Mouse (Mus musculus) kidney, postnatal 0 days (tissue): ENCODE measurements around the gene Myl6b. TPM values are rescaled to one million over a fixed set of nuclear protein-coding genes. Genes with fewer than 3 reads are reported as not detected.

Experiments used
- ATAC-seq: fragments of 200-750 bp; cut with Nextera tagmentation; replicated peaks from 2 replicates; pipeline ENCODE4 v1.8.0; 2017; ENCODE audit warnings: low read depth, moderate number of reproducible peaks, moderate TSS enrichment, moderate library complexity; ENCODE audit not compliant: low FRiP score
- DNase-seq: peaks from one replicate; pipeline ENCODE4 v3.0.0-alpha.2; 2016; ENCODE audit warnings: low spot score
- H3K27ac ChIP-seq: fragments of 300-500 bp; sonication (generic); 2 replicates; pipeline ENCODE4 v1.5.1; 2014; ENCODE audit warnings: mild to moderate bottlenecking
- H3K27me3 ChIP-seq: fragments of 300-500 bp; sonication (generic); 2 replicates; pipeline ENCODE4 v1.6.1; 2014; ENCODE audit warnings: low read length, mixed read lengths; ENCODE audit not compliant: insufficient read depth
- H3K36me3 ChIP-seq: fragments of 300-500 bp; sonication (generic); 2 replicates; pipeline ENCODE4 v1.6.1; 2014; ENCODE audit warnings: low read length, mixed read lengths; ENCODE audit not compliant: insufficient read depth
- H3K4me1 ChIP-seq: fragments of 300-500 bp; sonication (generic); replicated peaks from 2 replicates; pipeline ENCODE4 v1.6.1; 2014; ENCODE audit warnings: antibody characterized with exemption, low read length, mixed read lengths; ENCODE audit not compliant: insufficient read depth
- H3K4me2 ChIP-seq: fragments of 300-500 bp; sonication (generic); 2 replicates; pipeline ENCODE4 v1.6.1; 2014; ENCODE audit warnings: mild to moderate bottlenecking, low read length, moderate library complexity, mixed read lengths
- H3K4me3 ChIP-seq: fragments of 300-500 bp; sonication (generic); replicated peaks from 2 replicates; pipeline ENCODE4 v1.5.1; 2014; ENCODE audit warnings: low read depth, low read length
- H3K9ac ChIP-seq: fragments of 300-500 bp; sonication (generic); 2 replicates; pipeline ENCODE4 v1.6.1; 2014; ENCODE audit warnings: low read depth, low read length
- H3K9me3 ChIP-seq: fragments of 300-500 bp; sonication (generic); replicated peaks from 2 replicates; pipeline ENCODE4 v1.6.1; 2016; ENCODE audit warnings: low read length, inconsistent platforms, mixed read lengths
- CTCF ChIP-seq: IDR thresholded peaks from 2 replicates; pipeline ENCODE4 v1.5.1; 2016; ENCODE audit warnings: antibody characterized with exemption, low read depth, mild to moderate bottlenecking, moderate library complexity
- WGBS: fragments of 180-500 bp; shearing (Covaris S2); extraction: QIAGEN DNeasy Blood & Tissue Kit; methylation state at CpG from one replicate; pipeline ENCODE4 v1.1.7; 2014; 5-methylcytosine and 5-hydroxymethylcytosine counted together
- polyA plus RNA-seq: library from polyadenylated mRNA; unstranded; fragments of >200 nt; fragmentation: Nextera tagmentation; extraction: Ambion mirVana; gene quantifications from 2 replicates; pipeline ENCODE4 v1.2.1, GENCODE M21; 2015

The Myl6b gene
- polyA plus RNA-seq, 1 experiment from 2014 or later = 3.2 TPM

DNA sequence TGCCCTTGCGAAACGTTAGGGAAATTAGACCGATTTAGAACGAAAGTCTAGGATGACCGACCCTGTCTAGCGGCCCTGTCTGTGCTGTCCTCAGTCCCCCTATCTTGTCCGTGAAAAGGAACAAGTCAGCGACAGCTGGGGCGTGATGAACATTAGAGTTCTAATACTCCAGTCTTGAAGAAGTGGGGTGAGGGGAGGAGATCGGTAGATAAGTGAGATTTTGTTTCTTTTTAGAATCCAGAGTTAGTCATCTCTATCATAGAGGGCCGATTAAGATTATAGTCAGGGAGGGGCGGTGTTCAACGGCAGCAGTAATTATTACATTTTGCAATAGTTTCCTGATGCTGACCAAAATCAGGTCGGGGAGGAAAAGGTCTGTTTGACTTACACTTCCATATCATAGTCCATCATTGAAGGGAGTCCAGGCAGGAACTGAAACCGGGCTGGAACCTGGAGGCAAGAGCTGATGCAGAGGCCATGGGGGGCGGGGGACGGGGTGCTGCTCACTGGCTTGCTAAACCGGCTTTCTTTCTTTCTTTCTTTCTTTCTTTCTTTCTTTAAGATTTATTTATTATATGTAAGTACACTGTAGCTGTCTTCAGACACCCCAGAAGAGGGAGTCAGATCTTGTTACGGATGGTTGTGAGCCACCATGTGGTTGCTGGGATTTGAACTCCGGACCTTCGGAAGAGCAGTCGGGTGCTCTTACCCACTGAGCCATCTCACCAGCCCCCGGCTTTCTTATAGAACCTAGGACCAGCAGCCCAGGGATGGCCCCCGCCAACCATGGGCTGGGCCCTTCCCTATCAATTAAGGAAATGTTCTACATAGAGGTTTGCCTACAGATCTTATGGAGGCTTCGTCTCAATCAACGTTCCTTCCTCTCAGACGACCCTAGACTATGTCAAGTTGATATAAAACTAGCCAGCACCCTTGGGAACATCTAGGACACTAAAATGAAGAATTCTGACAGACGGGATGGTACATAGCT lies 28.2 kb upstream of the Myl6b start:
- Histone ChIP-seq H3K27me3 (no peaks in the 10 kb centered on the region), H3K9ac (peak overlapping the region; percentile 57), H3K4me2 (peak overlapping the region; percentile 78), H3K9me3 (no peaks in the 10 kb centered on the region), H3K4me1 (0 out of 2 replicates have a peak, but pooled peaks cover 8% of the 10 kb centered on the region), H3K27ac (0 out of 2 replicates have a peak overlapping the region, but pooled peaks have one; percentile 0), H3K36me3 (peaks cover 3% of the 10 kb centered on the region; the same call in 1 of the 2 replicates), H3K4me3 (peak overlapping the region; percentile 63)
- ATAC-seq (no peak), DNase-seq (no peak)
- WGBS = 26% methylated on average over 28 of the region's 28 CpGs
- no peak for TF ChIP-seq CTCF

DNA sequence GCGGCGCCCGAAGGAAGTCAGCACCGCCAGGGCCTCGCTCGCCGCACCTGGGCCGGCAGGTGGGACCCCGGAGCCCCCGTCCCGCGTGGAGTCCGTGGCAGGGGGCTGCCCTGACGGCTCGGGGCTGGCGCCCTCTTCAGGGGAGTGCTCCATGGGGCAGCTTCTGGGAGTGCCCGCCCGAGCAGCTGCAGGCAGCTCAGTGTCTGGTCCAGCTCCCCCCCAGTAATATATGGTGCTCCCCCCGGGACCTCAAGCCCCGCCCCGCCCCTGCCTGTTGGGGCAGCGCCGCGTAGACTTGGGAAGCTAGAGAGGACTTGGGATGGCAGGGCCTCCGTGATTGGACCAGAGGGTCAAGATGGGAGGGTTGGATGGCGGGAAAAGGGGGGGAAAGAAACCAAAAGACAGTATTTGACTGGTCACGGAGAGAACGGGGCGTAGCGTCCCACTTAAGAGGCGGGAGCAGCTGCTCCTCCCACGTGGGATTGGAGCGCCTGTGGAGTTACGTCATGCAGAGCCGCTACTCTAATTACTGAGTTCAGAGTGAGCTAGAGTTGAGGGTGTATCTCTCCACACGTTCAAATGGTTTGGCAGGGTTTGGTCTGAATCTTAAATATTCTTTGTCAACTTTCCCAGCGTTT lies 27.3 kb upstream of the Myl6b start, which contains the start of gene Esyt1:
Gene Esyt1, minus strand, starts transcription at position 201 of the 638 bp plus-strand sequence.
- under 1% methylated on average over 37 of the region's 37 CpGs for WGBS
- peak within 1 kb of the TSS; percentile 59 for H3K9ac ChIP-seq

GRCm38 (mm10) chr10:128524732-128525662 lies 26.5 kb upstream of the Myl6b start:
- peak overlapping the region; percentile 63 for H3K4me3 ChIP-seq
- no peak for TF ChIP-seq CTCF
- H3K4me1 ChIP-seq = 0 out of 2 replicates have a peak, but pooled peaks cover 8% of the 10 kb centered on the region
- H3K36me3 ChIP-seq = peaks cover 13% of the 10 kb centered on the region
- ATAC-seq (peak; percentile 34; the same call in 1 of the 2 replicates), DNase-seq (peak; percentile 82)
- peak overlapping the region; percentile 78 for H3K4me2 ChIP-seq
- H3K27me3 ChIP-seq = no peaks in the 10 kb centered on the region
- 1% methylated on average over 58 of the region's 58 CpGs for WGBS
- no peaks in the 10 kb centered on the region for H3K9me3 ChIP-seq
- peak overlapping the region; percentile 59 for H3K9ac ChIP-seq
- H3K27ac ChIP-seq = peak overlapping the region; percentile 63

More for the DNA sequence above, 27.3 kb upstream of the Myl6b start, which contains the start of gene Esyt1:
- peaks cover 5% of the 10 kb centered on the region for H3K36me3 ChIP-seq
- H3K4me3 ChIP-seq = peak within 1 kb of the TSS; percentile 63
- peak; percentile 57 for TF ChIP-seq CTCF
- H3K27me3 ChIP-seq = no peaks in the 10 kb centered on the region
- peak; percentile 99 for DNase-seq
- peak within 1 kb of the TSS; percentile 78 for H3K4me2 ChIP-seq
- 0 out of 2 replicates have a peak, but pooled peaks cover 8% of the 10 kb centered on the region for H3K4me1 ChIP-seq
- H3K9me3 ChIP-seq = no peaks in the 10 kb centered on the region
- H3K27ac ChIP-seq = peak within 1 kb of the TSS; percentile 63
- ATAC-seq = peak; percentile 96

GRCm38 (mm10) chr10:128524111-128524731 lies 25.7 kb upstream of the Myl6b start:
- no peak for TF ChIP-seq CTCF
- WGBS = 36% methylated on average over 11 of the region's 11 CpGs
- no peaks in the 10 kb centered on the region for H3K27me3 ChIP-seq
- H3K4me3 ChIP-seq = peak overlapping the region; percentile 63
- peak overlapping the region; percentile 59 for H3K9ac ChIP-seq
- no peak overlapping the region for H3K27ac ChIP-seq
- H3K4me1 ChIP-seq = 0 out of 2 replicates have a peak, but pooled peaks cover 8% of the 10 kb centered on the region
- no peak for ATAC-seq
- H3K4me2 ChIP-seq = peak overlapping the region; percentile 78
- no peak for DNase-seq
- peaks cover 19% of the 10 kb centered on the region for H3K36me3 ChIP-seq
- H3K9me3 ChIP-seq = no peaks in the 10 kb centered on the region

DNA sequence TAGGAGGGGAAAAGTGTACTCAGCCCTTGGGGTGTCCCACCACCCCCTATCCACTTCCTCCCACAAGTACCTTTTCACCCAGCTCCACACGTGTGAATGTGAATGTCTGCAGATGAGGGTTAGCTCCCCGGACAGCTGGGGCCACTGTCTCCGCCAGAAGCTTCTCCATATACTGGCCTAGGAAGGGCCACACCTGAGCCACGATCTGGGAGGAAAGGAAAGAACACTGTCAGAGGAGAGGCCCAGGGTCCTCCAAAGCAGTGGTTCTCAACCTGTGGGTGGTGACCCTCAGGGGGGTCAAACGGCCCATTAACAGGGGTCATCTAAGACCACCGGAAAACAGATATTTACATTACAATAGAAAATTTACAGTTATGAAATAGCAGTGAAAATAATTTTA lies 23.9 kb upstream of the Myl6b start:
- no peak for TF ChIP-seq CTCF
- 0 out of 2 replicates have a peak, but pooled peaks cover 8% of the 10 kb centered on the region for H3K4me1 ChIP-seq
- no peak overlapping the region for H3K9ac ChIP-seq
- no peak overlapping the region for H3K27ac ChIP-seq
- peaks cover 19% of the 10 kb centered on the region for H3K36me3 ChIP-seq
- no peak overlapping the region for H3K4me3 ChIP-seq
- WGBS = 71% methylated on average over 6 of the region's 6 CpGs
- H3K27me3 ChIP-seq = no peaks in the 10 kb centered on the region
- H3K4me2 ChIP-seq = no peak overlapping the region
- H3K9me3 ChIP-seq = no peaks in the 10 kb centered on the region
- ATAC-seq (no peak), DNase-seq (no peak)
